Mouse (Mus musculus): ENCODE measurements around the gene Opcml.

Gene Opcml

GRCm38 (mm10) chr9:28569041-28569522, 778.5 kb downstream of the Opcml start:
- DNase-seq: peak; percentile 96

DNA sequence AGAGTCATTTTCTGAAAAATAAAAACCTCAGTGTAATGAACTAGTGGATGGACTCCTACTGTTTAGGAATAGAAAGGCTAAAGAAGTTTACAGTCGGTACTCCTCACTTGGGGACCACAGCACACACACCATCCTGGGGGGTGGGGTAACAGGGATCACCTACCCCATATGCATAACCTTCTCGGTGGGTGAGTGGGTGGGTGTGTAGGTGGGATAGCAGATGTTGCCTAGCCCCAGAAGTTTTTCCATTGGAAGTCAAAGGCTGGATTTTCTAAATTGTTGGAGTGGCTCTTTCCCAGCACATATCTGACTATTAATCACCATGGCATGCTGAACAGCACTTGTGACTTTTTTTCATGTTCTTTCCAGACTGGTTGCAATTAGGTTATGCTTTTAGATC, 779.2 kb downstream of the Opcml start:
- peak; percentile 60 for DNase-seq

GRCm38 (mm10) chr9:28571682-28572081, 781.1 kb downstream of the Opcml start:
- DNase-seq: no peak

- DNase-seq: no peak
Measured at GRCm38 (mm10) chr9:28572136-28572774, 781.7 kb downstream of the Opcml start.

DNA sequence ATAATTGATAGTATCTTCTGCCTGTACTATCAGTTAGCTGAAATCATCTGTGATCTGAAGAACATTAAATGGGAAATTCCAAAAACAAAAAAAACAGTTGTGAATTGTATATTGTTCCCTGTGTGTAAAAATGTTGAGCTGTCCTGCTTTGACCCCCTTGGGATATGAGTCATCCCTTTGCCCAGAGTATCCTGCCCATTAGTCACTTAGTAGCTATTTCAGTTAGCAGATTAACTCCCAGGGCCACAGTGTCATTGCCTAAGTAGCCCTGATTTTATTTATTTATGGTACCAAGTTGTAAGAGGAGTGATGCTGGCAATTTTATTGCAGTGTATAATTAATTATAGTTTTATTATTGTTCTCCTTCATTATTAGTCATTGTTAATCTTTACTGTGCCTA, 788.2 kb downstream of the Opcml start:
- no peak for DNase-seq

DNA sequence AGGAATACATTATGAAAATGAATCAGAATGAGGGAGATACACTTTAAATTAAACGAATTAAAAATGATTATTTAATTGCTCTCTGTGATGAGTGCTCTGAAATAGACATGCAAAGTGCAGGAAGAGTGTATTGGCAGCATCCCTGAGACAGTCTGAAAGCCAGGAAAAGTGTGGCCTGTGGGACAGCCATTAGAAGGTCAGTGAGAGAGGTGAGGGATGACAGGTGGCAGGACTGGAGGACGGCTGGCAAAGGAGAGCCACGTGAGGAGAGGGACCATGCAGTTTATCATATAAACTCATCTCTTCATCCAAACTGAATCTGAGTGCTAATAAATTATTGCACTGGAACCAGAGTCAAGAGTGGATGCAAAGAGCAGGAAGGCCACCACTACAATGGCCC, 796.7 kb downstream of the Opcml start:
- peak; percentile 52 for DNase-seq

GRCm38 (mm10) chr9:28587857-28588388, 797.3 kb downstream of the Opcml start:
- DNase-seq: no peak

- no peak for DNase-seq
Measured at GRCm38 (mm10) chr9:28588488-28588887, 797.9 kb downstream of the Opcml start.

GRCm38 (mm10) chr9:28592208-28592607, 801.6 kb downstream of the Opcml start:
- no peak for DNase-seq

- no peak for DNase-seq
Measured at GRCm38 (mm10) chr9:28595062-28595461, 804.5 kb downstream of the Opcml start.

DNA sequence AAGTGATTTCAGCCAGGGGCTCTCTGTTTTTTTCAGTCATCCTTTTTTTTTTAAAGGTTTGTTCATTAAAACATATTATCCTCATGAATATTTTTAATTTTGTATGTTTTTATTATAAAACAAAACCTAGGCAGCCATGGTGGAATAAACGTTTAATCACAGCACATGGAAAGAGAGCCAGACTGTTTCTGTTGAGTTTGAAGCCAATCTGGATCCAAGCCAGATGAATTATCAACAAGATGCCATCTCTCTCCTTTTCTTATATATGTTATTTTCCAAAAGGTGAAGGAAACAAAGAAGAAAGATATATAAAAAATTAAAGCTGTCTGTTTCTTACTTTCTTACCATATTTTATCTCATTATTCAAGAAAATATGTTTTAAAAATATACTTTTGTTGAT, 815.0 kb downstream of the Opcml start:
- no peak for DNase-seq

DNA sequence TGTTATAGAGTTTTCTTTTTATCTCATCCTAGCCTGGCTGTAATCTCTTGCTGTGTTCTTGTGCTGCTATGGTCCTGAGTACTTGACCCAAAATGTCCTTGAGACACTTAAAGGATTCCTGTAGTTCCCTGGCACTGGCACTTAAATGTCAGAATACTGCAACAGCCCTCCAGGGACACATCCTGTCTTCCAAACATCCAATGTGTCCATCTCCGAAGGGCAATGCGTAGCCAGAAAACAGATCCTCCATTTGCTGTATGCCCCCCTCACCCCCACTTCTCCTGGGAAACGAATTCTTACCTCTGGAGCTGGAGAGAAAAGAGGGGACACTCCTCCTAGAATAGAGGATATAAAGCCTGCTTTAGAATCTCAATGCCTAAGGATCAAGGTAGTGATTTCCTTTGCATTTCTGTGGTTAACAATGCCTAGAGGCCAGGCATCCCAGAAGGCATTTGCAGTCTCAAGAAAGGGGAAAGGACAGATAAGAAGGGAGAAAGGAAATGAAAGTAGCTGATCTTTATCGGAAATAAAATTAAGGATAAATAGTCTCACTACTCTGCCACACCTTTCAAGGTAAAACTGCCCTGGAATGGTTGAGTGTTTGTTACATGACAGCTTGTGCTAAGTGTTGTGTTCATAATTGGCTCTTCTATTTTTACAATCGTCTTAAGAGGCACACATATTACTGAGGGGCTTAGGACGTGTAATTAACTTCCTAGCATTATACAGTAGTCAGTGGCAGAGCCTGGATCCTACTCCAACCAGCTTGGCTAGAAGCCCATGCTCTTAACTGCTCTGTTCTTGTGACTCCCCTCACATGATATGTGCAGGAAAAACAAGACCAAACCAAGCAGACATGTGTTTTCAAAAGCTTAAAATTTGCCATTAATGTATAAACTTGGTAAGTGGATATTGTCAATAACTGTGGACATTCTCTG, 823.4 kb downstream of the Opcml start:
- peak; percentile 54 for DNase-seq

- DNase-seq: no peak
Measured at GRCm38 (mm10) chr9:28615447-28615846, 824.9 kb downstream of the Opcml start.

DNA sequence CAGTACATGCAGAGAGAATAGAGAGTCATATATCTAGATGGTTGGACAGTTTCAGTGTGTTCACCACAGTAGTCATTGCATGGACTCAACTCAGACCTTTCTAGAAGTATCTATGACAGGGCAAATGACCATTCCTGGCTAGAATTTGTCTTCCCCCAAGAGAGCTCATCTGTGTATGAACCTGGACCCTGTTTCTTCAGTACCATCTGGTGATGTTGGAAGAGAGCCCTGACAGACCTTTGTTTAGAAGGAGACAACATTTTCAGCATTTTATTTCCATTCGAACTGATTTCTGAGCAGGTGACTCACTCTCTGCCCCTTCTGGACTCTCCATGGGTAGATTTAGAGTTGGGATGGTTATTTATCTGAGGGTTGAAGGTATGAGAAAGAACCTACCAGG, 827.1 kb downstream of the Opcml start:
- DNase-seq: peak; percentile 93

DNA sequence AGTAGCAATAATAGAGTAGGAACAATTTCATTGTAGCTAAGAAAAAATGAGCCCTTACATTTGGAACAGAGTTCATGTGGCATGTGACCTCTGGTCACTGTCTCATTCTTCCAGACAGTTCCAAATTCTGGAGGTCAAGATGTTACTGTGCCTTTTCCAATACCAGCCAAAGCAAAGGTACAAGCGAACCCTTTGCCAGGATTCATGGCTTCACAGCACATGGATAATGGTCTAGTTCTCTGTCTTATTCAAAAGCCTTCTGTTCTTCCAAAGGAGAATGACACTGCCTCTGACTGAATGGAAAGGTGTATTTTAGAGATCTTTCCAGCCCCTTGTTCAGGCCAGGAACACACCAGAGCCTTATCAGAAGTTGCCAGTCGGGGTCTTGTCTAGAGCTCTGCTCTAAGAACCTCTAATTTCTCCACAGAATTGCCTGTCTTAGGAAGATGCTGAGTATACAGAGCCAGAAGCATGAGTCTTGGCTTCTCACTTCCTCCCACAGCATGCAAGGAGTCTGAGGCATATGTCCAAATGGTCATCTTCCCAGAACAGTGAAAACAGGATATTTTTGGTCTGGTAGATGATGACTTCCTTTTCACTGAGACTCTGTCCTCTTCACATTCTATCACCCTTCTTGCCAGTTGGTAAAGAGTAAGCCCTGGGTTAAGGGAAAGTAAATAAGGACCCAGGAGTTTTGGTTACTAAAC, 827.8 kb downstream of the Opcml start:
- peak; percentile 85 for DNase-seq

DNA sequence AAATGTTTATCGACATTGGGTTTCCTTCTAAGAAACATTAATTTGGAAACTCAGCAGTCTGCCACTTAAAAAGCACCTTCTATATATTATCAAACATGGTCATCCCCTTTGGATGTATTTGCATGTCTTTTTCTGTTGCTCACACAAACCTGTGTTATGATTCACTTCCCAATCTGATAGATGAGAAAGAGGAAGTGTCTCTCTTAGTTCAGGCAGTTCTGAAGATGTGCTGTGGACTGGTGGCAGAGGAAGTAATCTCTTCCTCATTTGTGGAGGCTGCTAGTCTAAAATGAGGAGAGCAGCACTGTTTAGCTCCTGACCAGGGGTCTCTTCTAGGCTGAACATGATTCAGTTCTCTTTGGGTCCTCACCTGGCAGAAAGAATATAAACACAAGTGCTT, 831.4 kb downstream of the Opcml start:
- no peak for DNase-seq

- DNase-seq: no peak
Measured at GRCm38 (mm10) chr9:28624870-28625269, 834.3 kb downstream of the Opcml start.

DNA sequence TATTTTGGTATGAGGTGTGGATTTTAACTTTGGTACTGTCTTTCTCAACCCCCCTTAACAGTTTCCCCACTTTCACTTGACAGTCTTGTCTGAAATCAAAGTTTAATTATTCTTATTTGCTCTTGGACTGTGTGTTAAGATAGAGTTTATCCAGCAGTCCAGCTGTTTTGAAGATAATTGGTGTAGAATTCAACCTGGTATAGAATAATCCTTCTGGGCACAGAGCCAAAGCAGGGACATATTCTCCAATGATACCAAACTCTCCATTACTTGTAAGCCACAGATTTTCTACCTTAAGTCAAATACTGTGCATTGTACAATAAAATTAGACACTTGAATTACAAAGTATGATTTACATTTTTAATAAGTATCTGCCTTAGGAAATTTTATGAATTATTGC, 852.2 kb downstream of the Opcml start:
- no peak for DNase-seq

DNA sequence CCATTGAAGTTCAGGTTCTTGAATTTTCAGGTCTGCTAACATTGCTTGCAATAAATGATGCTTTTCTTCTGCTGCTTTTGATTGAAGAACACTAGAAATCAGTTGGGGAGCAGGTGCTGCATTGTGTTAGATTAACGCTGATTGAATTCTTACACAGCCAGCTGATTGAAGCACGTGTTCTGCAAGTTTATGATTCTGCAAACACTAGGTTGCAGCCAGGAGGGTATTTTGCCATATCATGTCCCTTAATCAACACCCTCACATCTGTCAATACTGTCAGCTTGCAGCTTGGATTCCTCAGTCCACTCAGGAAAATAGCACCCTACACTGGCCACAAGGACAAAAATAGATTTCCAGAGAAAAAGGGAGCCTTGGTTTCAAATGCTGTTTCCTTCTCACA, 853.5 kb downstream of the Opcml start:
- no peak for DNase-seq

DNA sequence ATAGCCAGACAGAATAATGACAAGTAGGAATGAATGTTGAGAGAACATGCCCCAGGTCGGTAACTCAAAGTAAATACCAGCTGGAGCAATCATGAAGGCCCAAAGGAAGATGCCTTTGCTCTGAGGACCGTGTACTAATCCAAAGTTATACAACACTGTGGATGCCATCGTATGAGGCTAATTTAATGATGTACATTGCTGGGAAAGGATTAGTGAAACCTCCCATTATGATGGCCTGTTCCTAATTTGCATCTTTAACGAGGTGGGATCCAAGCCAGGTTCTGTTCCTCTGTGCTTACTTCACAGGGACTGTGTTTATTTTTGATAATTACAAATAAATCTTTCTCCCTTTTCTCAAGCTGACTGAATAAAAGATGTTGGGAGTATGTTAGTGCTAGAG, 859.5 kb downstream of the Opcml start:
- DNase-seq: no peak

- no peak for DNase-seq
Measured at GRCm38 (mm10) chr9:28659996-28660395, 869.4 kb downstream of the Opcml start.

DNA sequence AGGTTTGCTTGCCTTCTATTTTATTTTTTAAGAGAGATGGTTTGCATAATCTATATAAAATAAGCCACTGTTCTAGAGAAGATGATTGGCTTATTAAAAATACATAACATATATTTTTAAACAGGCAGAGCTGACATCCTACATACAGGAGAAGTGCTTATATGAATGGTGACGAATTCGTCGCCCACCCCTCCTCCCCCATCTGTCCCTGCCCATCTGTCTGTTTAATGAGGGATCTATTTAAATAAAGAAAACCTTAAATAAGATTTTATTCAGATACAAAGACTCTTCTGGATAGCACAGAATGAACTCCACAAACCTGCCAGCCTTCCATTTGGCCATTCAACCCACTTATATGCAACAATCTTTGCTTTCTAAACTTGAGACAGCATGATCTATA, 872.3 kb downstream of the Opcml start:
- DNase-seq: no peak

DNA sequence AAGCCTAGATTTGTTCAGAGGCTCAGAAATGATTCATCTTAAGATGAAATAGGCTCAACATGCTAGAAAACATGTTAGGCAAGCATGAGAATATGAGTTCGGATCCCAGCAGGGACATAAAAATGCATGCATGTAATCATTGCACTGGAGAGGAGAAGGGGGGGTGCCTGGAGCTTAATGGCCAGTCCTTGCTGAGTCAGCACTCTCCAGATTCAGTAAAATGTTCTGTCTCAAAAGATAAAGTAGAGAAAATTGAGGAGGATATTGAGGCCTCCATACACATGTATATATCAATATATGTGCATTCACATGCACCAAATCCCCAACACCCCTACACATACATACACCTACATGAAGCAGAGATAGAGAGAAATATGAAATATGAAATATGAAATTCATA, 889.7 kb downstream of the Opcml start:
- DNase-seq: no peak

All from cerebellum, adult 9-11 months (tissue).